In the genomic region with DNA sequence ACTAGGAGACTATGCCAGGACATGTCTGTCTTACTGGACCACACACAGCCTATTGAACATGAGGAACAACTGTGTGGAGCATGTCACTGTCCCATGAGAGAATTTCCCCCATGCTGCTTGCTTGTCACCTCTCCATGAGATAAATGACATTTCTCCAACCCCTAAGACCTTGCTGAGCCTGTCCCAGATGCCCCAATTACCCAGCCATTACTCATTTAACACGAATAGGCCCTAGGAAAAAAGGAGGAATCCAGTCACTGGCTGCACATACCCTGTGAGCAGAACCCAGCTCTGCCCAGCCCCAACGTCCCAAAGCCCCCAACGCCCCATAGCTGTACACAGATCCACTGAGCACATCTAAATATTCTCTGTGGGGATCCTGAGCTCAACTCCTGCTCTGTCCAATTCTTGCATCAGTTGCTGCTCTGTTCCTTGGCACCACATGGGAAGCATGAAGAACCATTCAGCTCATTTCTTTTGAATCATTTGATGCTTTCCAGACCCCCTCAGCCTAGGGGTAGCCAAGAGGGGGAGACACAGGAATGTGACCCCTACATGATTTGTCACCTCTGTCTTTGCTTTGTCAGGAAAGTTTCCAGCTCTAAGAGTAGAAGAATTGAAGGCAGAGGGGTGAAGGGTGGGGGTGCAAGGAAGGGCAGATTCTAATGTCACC, we compare ENCODE assay signal across 11 mouse cellular contexts. TPM values are rescaled to one million over a fixed set of nuclear protein-coding genes. Genes with fewer than 3 reads are reported as not detected.
A peak's percentile ranks its signal among the peaks of the same experiment; 100 is the strongest.
DNase-seq lines count a peak whose midpoint lies in the region.
"Had no signal": no experiment of that assay in that cellular context is flagged by ENCODE, and none has a peak within 500 bp of the region (broad histone marks: within the 10 kb centered on the region; RNA-seq: fewer than 3 reads in every experiment).

No protein-coding gene starts in this region.

- peak; percentile 20 for DNase-seq in kidney, adult 11 months
- no peak for DNase-seq in kidney, adult 18-20 months
- peak; percentile 63 for DNase-seq in embryo, embryonic 10.5 days (ENCODE audit: low spot score)
- DNase-seq in embryo, embryonic 9.5 days (ENCODE audit: extremely low spot score) = peak; percentile 51
- peak; percentile 47 for DNase-seq in kidney, postnatal 14 days
- DNase-seq in testis, postnatal 14 days (ENCODE audit: low spot score) = no peak
- DNase-seq in ovary, postnatal 14 days (ENCODE audit: low spot score) = no peak
- DNase-seq in gastrocnemius, adult 18-20 months (ENCODE audit: low spot score) = no peak
- DNase-seq: cerebellum, adult 2 months; midbrain, embryonic 14.5 days; right cerebral cortex, postnatal 4 days had no signal

RNA-seq across cellular contexts. Expression of a gene that starts 47.4 kb away (rescaled TPM):
- total RNA-seq in gastrocnemius, adult 18-20 months (2021) = 10 to 100 TPM; 16.6 to 21.4 TPM

Comparison
In these comparisons a context has a peak if more than half of its experiments do, and no peak if none do; other contexts are left out.
1. DNase-seq: peak in kidney, adult 11 months (single experiment), embryo, embryonic 10.5 days (single experiment), embryo, embryonic 9.5 days (single experiment) and kidney, postnatal 14 days (single experiment); none in kidney, adult 18-20 months (single experiment), testis, postnatal 14 days (single experiment), ovary, postnatal 14 days (single experiment) and gastrocnemius, adult 18-20 months (single experiment).